Mouse (Mus musculus) small intestine, adult 2 months (tissue): ENCODE data around the gene Pappa2.

Experiments used
- CTCF ChIP-seq: fragments of 200-500 bp; IDR thresholded peaks from 2 replicates; pipeline ENCODE4 v1.5.1; 2012; ENCODE audit warnings: low read depth, mild to moderate bottlenecking, control low read depth, inconsistent platforms, low read length, moderate library complexity, mixed read lengths; ENCODE audit not compliant: insufficient replicate concordance, insufficient read length; ENCODE audit errors: extremely low read depth
- POLR2A ChIP-seq: fragments of 200-500 bp; IDR thresholded peaks from 2 replicates; pipeline ENCODE4 v1.6.1; 2012; ENCODE audit warnings: low read depth, mild to moderate bottlenecking, control low read depth, inconsistent platforms, low read length, moderate library complexity

DNA sequence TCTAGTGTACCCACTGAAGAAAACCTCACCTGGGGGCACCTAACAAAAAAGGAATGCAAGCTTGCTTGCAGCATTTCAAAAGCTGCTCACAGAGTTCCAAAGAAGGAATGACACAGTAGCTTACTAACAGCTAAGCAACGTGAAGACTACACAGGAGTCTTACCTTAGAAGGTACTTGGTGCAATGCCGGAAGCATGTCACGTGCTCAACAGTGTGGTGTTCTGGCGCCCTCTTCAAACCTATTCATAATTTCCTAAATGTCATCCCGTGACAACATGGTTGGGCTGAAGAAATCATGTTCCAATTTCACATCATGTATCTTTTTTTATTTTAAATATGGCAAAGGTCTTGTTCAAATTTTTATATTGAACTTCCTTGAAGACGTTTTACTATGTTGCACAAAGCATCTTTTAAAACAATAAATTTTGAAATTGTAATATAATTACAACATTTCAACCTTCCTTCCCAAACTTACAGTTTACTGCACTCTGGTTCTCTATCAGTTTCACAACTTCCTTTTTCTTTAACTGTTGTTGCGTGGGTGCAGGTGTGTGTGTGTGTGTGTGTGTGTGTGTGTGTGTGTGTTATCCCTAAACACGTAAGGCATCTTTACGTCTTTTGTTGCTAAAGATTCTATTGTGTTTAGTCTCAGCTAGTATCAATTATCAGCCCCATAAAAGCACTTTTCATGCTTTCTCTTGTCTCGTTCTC, 282.3 kb downstream of the Pappa2 start:
- TF ChIP-seq CTCF (no peak), POLR2A (no peak)
